Mouse (Mus musculus) neural tube, postnatal 0 days (tissue): Measurements from ENCODE around the gene U90926. TPM values are rescaled to one million over a fixed set of nuclear protein-coding genes. Genes with fewer than 3 reads are reported as not detected.

Source experiments
- polyA plus RNA-seq: library from polyadenylated mRNA; unstranded; fragments of >200 nt; fragmentation: Nextera tagmentation; extraction: Ambion mirVana; gene quantifications from 2 replicates; pipeline ENCODE4 v1.2.1, GENCODE M21; 2015

U90926 gene
- polyA plus RNA-seq, result not detected in 2 replicates

GRCm38 (mm10) chr5:92215308-92215707 lies at the start of gene U90926:
U90926 (minus strand) TSS chr5:92215408.

GRCm38 (mm10) chr5:92256218-92256617 lies 41.0 kb upstream of the U90926 start, which contains the start of gene Ppef2:
Ppef2 (minus strand) TSS chr5:92256278.

Other genes starting within 250 kb of the U90926 start
- gene Odaph, start 227.9 kb downstream of the U90926 start, polyA plus RNA-seq, result 0.64 and 0.77 TPM in 2 replicates
- gene Cdkl2, start 171.5 kb downstream of the U90926 start, polyA plus RNA-seq, result 29.5 and 30.2 TPM in 2 replicates
- 257 and 261 TPM in 2 replicates for gene G3bp2, start 131.7 kb downstream of the U90926 start, polyA plus RNA-seq
- 31.0 and 31.7 TPM in 2 replicates for gene Uso1, start 77.5 kb downstream of the U90926 start, polyA plus RNA-seq
- 0.37 and 0.50 TPM in 2 replicates for gene Ppef2, start 40.9 kb upstream of the U90926 start, polyA plus RNA-seq
- gene Naaa, start 62.8 kb upstream of the U90926 start, polyA plus RNA-seq, result 29.1 and 32.1 TPM in 2 replicates
- gene Sdad1, start 95.1 kb upstream of the U90926 start, polyA plus RNA-seq, result 25.6 and 26.0 TPM in 2 replicates
- gene Cxcl9, start 112.7 kb upstream of the U90926 start, polyA plus RNA-seq, result not detected in 2 replicates
- gene Art3, start 116.4 kb upstream of the U90926 start, polyA plus RNA-seq, result 30.3 and 31.2 TPM in 2 replicates
- 0.23 and 1.2 TPM in 2 replicates for gene Cxcl10, start 133.5 kb upstream of the U90926 start, polyA plus RNA-seq
- gene Nup54, start 219.8 kb upstream of the U90926 start, polyA plus RNA-seq, result 34.7 and 37.5 TPM in 2 replicates